Mouse (Mus musculus) liver, postnatal 0 days (tissue): Measurements from ENCODE around the gene Syngr4. TPM values are rescaled to one million over a fixed set of nuclear protein-coding genes. Genes with fewer than 3 reads are reported as not detected.

Experiments
- ATAC-seq: fragments of 200-750 bp; cut with Nextera tagmentation; 2 replicates; pipeline ENCODE4 v1.8.0; 2017; ENCODE audit warnings: mild to moderate bottlenecking, moderate library complexity
- DNase-seq: peaks from one replicate; pipeline ENCODE4 v3.0.0-alpha.2; 2016
- H3K27ac ChIP-seq: fragments of 300-500 bp; sonication (generic); 2 replicates; pipeline ENCODE4 v1.5.1; 2014; ENCODE audit warnings: antibody characterized with exemption, moderate library complexity, mild to moderate bottlenecking, low read depth
- H3K27me3 ChIP-seq: fragments of 300-500 bp; sonication (generic); 2 replicates; pipeline ENCODE4 v1.6.1; 2014; ENCODE audit warnings: low read length, control low read depth, mixed read lengths; ENCODE audit not compliant: insufficient read depth
- H3K36me3 ChIP-seq: fragments of 300-500 bp; sonication (generic); replicated peaks from 2 replicates; pipeline ENCODE4 v1.6.1; 2014; ENCODE audit warnings: mild to moderate bottlenecking, control low read depth, low read length, moderate library complexity, mixed read lengths; ENCODE audit not compliant: insufficient read depth
- H3K4me1 ChIP-seq: fragments of 300-500 bp; sonication (generic); 2 replicates; pipeline ENCODE4 v1.6.1; 2014; ENCODE audit warnings: antibody characterized with exemption, mild to moderate bottlenecking, control low read depth; ENCODE audit not compliant: insufficient read depth
- H3K4me2 ChIP-seq: fragments of 300-500 bp; sonication (generic); 2 replicates; pipeline ENCODE4 v1.6.1; 2014; ENCODE audit warnings: low read depth, mild to moderate bottlenecking, low read length, moderate library complexity, mixed read lengths
- H3K4me3 ChIP-seq: fragments of 300-500 bp; sonication (generic); 2 replicates; pipeline ENCODE4 v1.5.1; 2014; ENCODE audit warnings: low read depth, low read length
- H3K9ac ChIP-seq: fragments of 300-500 bp; sonication (generic); replicated peaks from 2 replicates; pipeline ENCODE4 v1.6.1; 2014; ENCODE audit warnings: mild to moderate bottlenecking, moderate library complexity
- H3K9me3 ChIP-seq: fragments of 300-500 bp; sonication (generic); 2 replicates; pipeline ENCODE4 v1.6.1; 2016; ENCODE audit warnings: mild to moderate bottlenecking, control low read depth, low read length, mixed read lengths
- CTCF ChIP-seq: sonication (generic); IDR thresholded peaks from 2 replicates; pipeline ENCODE4 v1.5.1; 2016; ENCODE audit warnings: antibody characterized with exemption, low read depth
- EP300 ChIP-seq: IDR thresholded peaks from 2 replicates; pipeline ENCODE4 v1.6.1; 2016; ENCODE audit warnings: antibody characterized with exemption, low read depth, mild to moderate bottlenecking
- WGBS: fragments of 180-500 bp; shearing (Covaris S2); extraction: QIAGEN DNeasy Blood & Tissue Kit; methylation state at CpG from one replicate; pipeline ENCODE4 v1.1.7; 2014; ENCODE audit not compliant: insufficient replicate concordance; 5-methylcytosine and 5-hydroxymethylcytosine counted together
- polyA plus RNA-seq: library from polyadenylated mRNA; unstranded; fragments of >200 nt; fragmentation: Nextera tagmentation; extraction: Ambion mirVana; gene quantifications from 2 replicates; pipeline ENCODE4 v1.2.1, GENCODE M21; 2015

Gene Syngr4
- polyA plus RNA-seq, 1 experiment from 2014 or later, result 0.70 TPM

GRCm38 (mm10) chr7:45853089-45853488, 43.4 kb downstream of the Syngr4 start:
- no peak overlapping the region for H3K4me3 ChIP-seq
- H3K27ac ChIP-seq, result no peak overlapping the region
- no peaks in the 10 kb centered on the region for H3K9me3 ChIP-seq
- 85% methylated on average over 12 of the region's 12 CpGs for WGBS
- TF ChIP-seq CTCF, result no peak
- TF ChIP-seq EP300, result no peak
- ATAC-seq, result no peak
- no peak for DNase-seq
- no peaks in the 10 kb centered on the region for H3K36me3 ChIP-seq
- H3K4me2 ChIP-seq, result no peak overlapping the region
- H3K27me3 ChIP-seq, result peaks cover 21% of the 10 kb centered on the region
- no peak overlapping the region for H3K9ac ChIP-seq
- H3K4me1 ChIP-seq, result peaks cover 7% of the 10 kb centered on the region; the same call in 1 of the 2 replicates

GRCm38 (mm10) chr7:45850661-45851060, 45.9 kb downstream of the Syngr4 start:
- H3K36me3 ChIP-seq, result no peaks in the 10 kb centered on the region
- no peak for ATAC-seq
- H3K4me1 ChIP-seq, result no peaks in the 10 kb centered on the region
- TF ChIP-seq CTCF (no peak), EP300 (no peak)
- no peaks in the 10 kb centered on the region for H3K9me3 ChIP-seq
- no peak for DNase-seq
- 56% methylated on average over 3 of the region's 3 CpGs for WGBS
- no peak overlapping the region for H3K27ac ChIP-seq
- H3K9ac ChIP-seq, result no peak overlapping the region
- H3K27me3 ChIP-seq, result no peaks in the 10 kb centered on the region
- H3K4me3 ChIP-seq, result no peak overlapping the region
- H3K4me2 ChIP-seq, result no peak overlapping the region

GRCm38 (mm10) chr7:45848447-45849027, 48.0 kb downstream of the Syngr4 start:
- ATAC-seq, result no peak
- TF ChIP-seq CTCF (no peak), EP300 (no peak)
- H3K9ac ChIP-seq, result no peak overlapping the region
- no peak overlapping the region for H3K4me2 ChIP-seq
- no peaks in the 10 kb centered on the region for H3K36me3 ChIP-seq
- H3K27ac ChIP-seq, result no peak overlapping the region
- H3K9me3 ChIP-seq, result no peaks in the 10 kb centered on the region
- no peaks in the 10 kb centered on the region for H3K4me1 ChIP-seq
- 34% methylated on average over 6 of the region's 6 CpGs for WGBS
- no peaks in the 10 kb centered on the region for H3K27me3 ChIP-seq
- H3K4me3 ChIP-seq, result no peak overlapping the region
- DNase-seq, result no peak

- H3K4me3 ChIP-seq, result no peak overlapping the region
- H3K27ac ChIP-seq, result no peak overlapping the region
- ATAC-seq (no peak), DNase-seq (no peak)
- H3K9ac ChIP-seq, result no peak overlapping the region
- H3K4me2 ChIP-seq, result no peak overlapping the region
- peaks cover 3% of the 10 kb centered on the region; the same call in 1 of the 2 replicates for H3K27me3 ChIP-seq
- no peak for TF ChIP-seq CTCF
- no peak for TF ChIP-seq EP300
- H3K4me1 ChIP-seq, result no peaks in the 10 kb centered on the region
- H3K36me3 ChIP-seq, result no peaks in the 10 kb centered on the region
- WGBS, result 74% methylated on average over 10 of the region's 10 CpGs
- H3K9me3 ChIP-seq, result no peaks in the 10 kb centered on the region
These were observed 53.4 kb downstream of the Syngr4 start for GRCm38 (mm10) chr7:45842950-45843744.

Other genes with a start within 250 kb of the Syngr4 start
- not detected in 2 replicates for gene Fut2, start 230.3 kb downstream of the Syngr4 start, polyA plus RNA-seq
- 0.07 TPM in 1 of 2 replicates, not detected in the other for gene Ntn5, start 212.7 kb downstream of the Syngr4 start, polyA plus RNA-seq
- gene Sec1, start 202.3 kb downstream of the Syngr4 start, polyA plus RNA-seq, result 0.04 TPM in 1 of 2 replicates, not detected in the other
- 0.14 and 0.15 TPM in 2 replicates for gene Car11, start 196.9 kb downstream of the Syngr4 start, polyA plus RNA-seq
- 3.6 and 5.2 TPM in 2 replicates for gene Dbp, start 191.6 kb downstream of the Syngr4 start, polyA plus RNA-seq
- gene Rpl18, start 181.3 kb downstream of the Syngr4 start, polyA plus RNA-seq, result 494 and 510 TPM in 2 replicates
- gene Sphk2, start 178.7 kb downstream of the Syngr4 start, polyA plus RNA-seq, result 15.5 and 17.3 TPM in 2 replicates
- 0.13 TPM in 1 of 2 replicates, not detected in the other for gene Fam83e, start 175.5 kb downstream of the Syngr4 start, polyA plus RNA-seq
- gene Spaca4, start 170.9 kb downstream of the Syngr4 start, polyA plus RNA-seq, result not detected in 2 replicates
- gene Lmtk3, start 113.0 kb downstream of the Syngr4 start, polyA plus RNA-seq, result not detected in 2 replicates
- gene Sult2b1, start 112.0 kb downstream of the Syngr4 start, polyA plus RNA-seq, result 0.26 and 0.38 TPM in 2 replicates
- gene Cyth2, start 82.1 kb downstream of the Syngr4 start, polyA plus RNA-seq, result 21.4 and 24.2 TPM in 2 replicates
- 0.11 and 0.32 TPM in 2 replicates for gene Kcnj14, start 71.9 kb downstream of the Syngr4 start, polyA plus RNA-seq
- 18.3 and 19.3 TPM in 2 replicates for gene Grwd1, start 65.8 kb downstream of the Syngr4 start, polyA plus RNA-seq
- gene Kdelr1, start 23.9 kb downstream of the Syngr4 start, polyA plus RNA-seq, result 33.9 and 37.3 TPM in 2 replicates
- 0.02 and 0.05 TPM in 2 replicates for gene Grin2d, start 18.3 kb downstream of the Syngr4 start, polyA plus RNA-seq
- gene Tmem143, start 227 bp upstream of the Syngr4 start, polyA plus RNA-seq, result 3.5 and 4.3 TPM in 2 replicates
- 56.0 and 57.7 TPM in 2 replicates for gene Emp3, start 24.7 kb upstream of the Syngr4 start, polyA plus RNA-seq
- gene Ccdc114, start 27.4 kb upstream of the Syngr4 start, polyA plus RNA-seq, result 0.64 and 1.2 TPM in 2 replicates
- gene Abcc6, start 133.6 kb upstream of the Syngr4 start, polyA plus RNA-seq, result 9.9 and 10.8 TPM in 2 replicates
- 18.4 and 19.9 TPM in 2 replicates for gene Nomo1, start 137.0 kb upstream of the Syngr4 start, polyA plus RNA-seq
- gene Kcnj11, start 204.1 kb upstream of the Syngr4 start, polyA plus RNA-seq, result not detected in 2 replicates